Mouse (Mus musculus) midbrain, postnatal 0 days (tissue): ENCODE results near the gene Slc16a9. TPM values are rescaled to one million over a fixed set of nuclear protein-coding genes. Genes with fewer than 3 reads are reported as not detected.
A peak's percentile ranks its signal among the peaks of the same experiment; 100 is the strongest.

Experiments
- ATAC-seq: fragments of 200-750 bp; cut with Nextera tagmentation; 2 replicates; pipeline ENCODE4 v1.8.0; 2017; ENCODE audit warnings: moderate number of reproducible peaks, mild to moderate bottlenecking, moderate TSS enrichment, moderate library complexity; ENCODE audit not compliant: low FRiP score
- DNase-seq: peaks from one replicate; pipeline ENCODE4 v3.0.0-alpha.2; 2015; ENCODE audit warnings: low spot score
- H3K27ac ChIP-seq: fragments of 300-500 bp; sonication (generic); 2 replicates; pipeline ENCODE4 v1.5.1; 2014; ENCODE audit warnings: low read depth, mild to moderate bottlenecking, low read length, mixed read lengths
- H3K27me3 ChIP-seq: fragments of 300-500 bp; sonication (generic); 2 replicates; pipeline ENCODE4 v1.6.1; 2014; ENCODE audit warnings: low read length, control low read depth, mixed read lengths; ENCODE audit not compliant: insufficient read depth
- H3K36me3 ChIP-seq: fragments of 300-500 bp; sonication (generic); 2 replicates; pipeline ENCODE4 v1.6.1; 2014; ENCODE audit warnings: low read length, control low read depth, mixed read lengths; ENCODE audit not compliant: insufficient read depth
- H3K4me1 ChIP-seq: fragments of 300-500 bp; sonication (generic); 2 replicates; pipeline ENCODE4 v1.6.1; 2014; ENCODE audit warnings: mild to moderate bottlenecking, control low read depth, antibody characterized with exemption, low read length, mixed read lengths; ENCODE audit not compliant: insufficient read depth
- H3K4me2 ChIP-seq: fragments of 300-500 bp; sonication (generic); 2 replicates; pipeline ENCODE4 v1.6.1; 2014; ENCODE audit warnings: low read depth, mild to moderate bottlenecking, low read length, mixed read lengths; ENCODE audit not compliant: poor library complexity, severe bottlenecking
- H3K4me3 ChIP-seq: fragments of 300-500 bp; sonication (generic); 2 replicates; pipeline ENCODE4 v1.5.1; 2014; ENCODE audit warnings: low read depth, mild to moderate bottlenecking, low read length, moderate library complexity
- H3K9ac ChIP-seq: fragments of 300-500 bp; sonication (generic); replicated peaks from 2 replicates; pipeline ENCODE4 v1.6.1; 2014; ENCODE audit warnings: mild to moderate bottlenecking, low read length, moderate library complexity, mixed read lengths; ENCODE audit not compliant: poor library complexity, severe bottlenecking
- H3K9me3 ChIP-seq: fragments of 300-500 bp; sonication (generic); 2 replicates; pipeline ENCODE4 v1.6.1; 2016; ENCODE audit warnings: low read length, control low read depth
- CTCF ChIP-seq: IDR thresholded peaks from 2 replicates; pipeline ENCODE4 v1.5.1; 2016; ENCODE audit warnings: antibody characterized with exemption, mild to moderate bottlenecking
- WGBS: fragments of 180-500 bp; shearing (Covaris S2); extraction: QIAGEN DNeasy Blood & Tissue Kit; methylation state at CpG from one replicate; pipeline ENCODE4 v1.1.7; 2014; 5-methylcytosine and 5-hydroxymethylcytosine counted together
- polyA plus RNA-seq: library from polyadenylated mRNA; unstranded; fragments of >200 nt; fragmentation: Nextera tagmentation; extraction: Ambion mirVana; gene quantifications from 2 replicates; pipeline ENCODE4 v1.2.1, GENCODE M21; 2015
- total RNA-seq: library from RNA; depleted of rRNA; stranded (reverse); fragments of >200 nt; gene quantifications from 2 replicates; pipeline ENCODE4 v1.2.3, GENCODE M21; 2014; rRNA removed

Gene Slc16a9
- total RNA-seq (8.9 and 13.0 TPM in 2 replicates), polyA plus RNA-seq (3.7 and 4.2 TPM in 2 replicates)

DNA sequence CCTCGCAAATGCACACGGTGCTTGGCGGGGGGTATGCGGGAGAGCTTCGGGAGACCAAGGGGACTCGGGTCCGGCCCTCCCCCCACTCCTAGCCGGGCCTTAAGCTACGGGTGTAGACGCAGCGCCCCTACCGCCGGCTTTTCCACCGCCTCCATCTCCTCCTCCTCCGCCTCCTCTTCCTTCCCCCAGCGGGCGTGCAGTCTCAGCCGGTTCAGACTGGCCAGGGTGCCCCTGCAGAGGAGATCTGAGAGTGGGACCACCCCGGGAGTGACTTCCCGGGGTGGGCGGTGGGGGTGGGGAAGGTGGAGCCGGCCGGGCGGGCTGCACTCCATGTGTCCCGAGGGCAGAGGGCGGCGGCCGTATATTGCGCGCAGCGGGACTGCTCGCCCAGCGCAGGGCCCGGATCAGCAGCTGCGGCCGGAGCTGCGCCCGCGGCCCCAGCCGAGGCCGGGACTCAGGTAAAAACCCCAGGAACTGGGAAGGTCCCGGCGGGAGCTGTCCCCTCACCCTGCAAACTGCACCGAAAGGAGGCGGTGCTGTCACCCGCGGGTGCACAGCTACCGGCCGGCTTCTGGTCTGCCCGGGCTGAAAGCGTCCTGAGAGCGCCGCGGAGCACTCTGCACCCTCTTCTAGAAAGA, at the start of gene Slc16a9:
Slc16a9 (plus strand) TSS at position 180 of the 638 bp plus-strand sequence.
- H3K4me2 ChIP-seq, result peak within 1 kb of the TSS; percentile 98
- H3K4me3 ChIP-seq, result peak within 1 kb of the TSS; percentile 71
- DNase-seq (peak; percentile 68), ATAC-seq (peak; percentile 92)
- H3K9ac ChIP-seq, result peak within 1 kb of the TSS; percentile 79
- H3K27me3 ChIP-seq, result peaks cover 9% of the 10 kb centered on the region; the same call in 1 of the 2 replicates
- H3K36me3 ChIP-seq, result no peaks in the 10 kb centered on the region
- no peak within 1 kb of the TSS for H3K27ac ChIP-seq
- WGBS, result under 1% methylated on average over 52 of the region's 54 CpGs
- H3K4me1 ChIP-seq, result no peaks in the 10 kb centered on the region
- H3K9me3 ChIP-seq, result no peaks in the 10 kb centered on the region
- TF ChIP-seq CTCF, result peak; percentile 64

DNA sequence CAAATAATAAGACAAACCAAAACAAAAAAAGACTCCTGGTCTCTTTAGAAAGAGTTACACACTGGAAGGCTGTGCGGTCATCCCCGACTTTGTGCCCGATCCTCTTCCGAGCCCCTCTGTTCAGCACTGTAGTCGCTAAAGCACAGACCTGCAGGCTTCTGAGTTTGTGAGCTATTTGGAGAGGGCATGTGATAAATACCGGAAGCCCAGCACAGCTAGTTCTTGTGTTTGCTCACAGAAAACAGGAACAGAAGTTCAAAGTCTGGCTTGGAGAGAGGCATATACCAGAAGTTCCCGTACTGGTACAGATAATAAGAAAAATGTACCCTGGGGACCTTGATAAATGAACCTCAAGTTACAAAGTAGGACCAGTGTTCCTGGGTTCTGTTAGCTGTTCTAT, 49.6 kb upstream of the Slc16a9 start:
- WGBS, result 77% methylated on average over 7 of the region's 7 CpGs
- H3K27me3 ChIP-seq, result no peaks in the 10 kb centered on the region
- no peak overlapping the region for H3K9ac ChIP-seq

DNA sequence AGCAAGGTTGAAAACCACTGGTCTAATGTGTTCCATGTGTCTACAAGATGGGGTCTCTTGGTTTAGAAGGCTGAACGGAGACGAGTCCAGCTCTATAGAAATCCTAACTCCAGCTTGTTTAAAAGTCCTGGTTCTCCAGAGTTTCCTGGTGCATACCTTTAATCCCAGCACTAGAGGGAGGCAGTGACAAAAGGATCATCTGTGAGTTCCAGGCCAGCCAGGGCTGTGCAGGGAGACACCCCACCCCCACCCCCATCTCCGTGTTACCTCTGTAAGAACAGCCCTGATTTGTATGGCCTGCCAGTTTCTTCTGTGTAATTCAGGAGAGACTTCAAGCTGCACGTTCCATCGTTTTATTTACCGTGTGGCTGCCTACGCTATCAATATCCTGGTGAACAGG, 49.1 kb upstream of the Slc16a9 start:
- no peak overlapping the region for H3K27ac ChIP-seq
- H3K4me1 ChIP-seq, result no peaks in the 10 kb centered on the region
- H3K27me3 ChIP-seq, result no peaks in the 10 kb centered on the region
- no peak overlapping the region for H3K4me2 ChIP-seq
- WGBS, result 56% methylated on average over 7 of the region's 7 CpGs
- peaks cover 7% of the 10 kb centered on the region; the same call in 1 of the 2 replicates for H3K36me3 ChIP-seq
- ATAC-seq, result no peak; the same call in 1 of the 2 replicates
- DNase-seq, result peak; percentile 57
- H3K9ac ChIP-seq, result no peak overlapping the region
- H3K4me3 ChIP-seq, result no peak overlapping the region
- no peaks in the 10 kb centered on the region for H3K9me3 ChIP-seq
- peak; percentile 67 for TF ChIP-seq CTCF

More for the DNA sequence above, 49.6 kb upstream of the Slc16a9 start:
- Histone ChIP-seq H3K4me2 (no peak overlapping the region), H3K4me1 (no peaks in the 10 kb centered on the region), H3K9me3 (no peaks in the 10 kb centered on the region), H3K36me3 (peaks cover 7% of the 10 kb centered on the region; the same call in 1 of the 2 replicates), H3K4me3 (no peak overlapping the region), H3K27ac (no peak overlapping the region)
- ATAC-seq (no peak), DNase-seq (no peak)
- no peak for TF ChIP-seq CTCF

DNA sequence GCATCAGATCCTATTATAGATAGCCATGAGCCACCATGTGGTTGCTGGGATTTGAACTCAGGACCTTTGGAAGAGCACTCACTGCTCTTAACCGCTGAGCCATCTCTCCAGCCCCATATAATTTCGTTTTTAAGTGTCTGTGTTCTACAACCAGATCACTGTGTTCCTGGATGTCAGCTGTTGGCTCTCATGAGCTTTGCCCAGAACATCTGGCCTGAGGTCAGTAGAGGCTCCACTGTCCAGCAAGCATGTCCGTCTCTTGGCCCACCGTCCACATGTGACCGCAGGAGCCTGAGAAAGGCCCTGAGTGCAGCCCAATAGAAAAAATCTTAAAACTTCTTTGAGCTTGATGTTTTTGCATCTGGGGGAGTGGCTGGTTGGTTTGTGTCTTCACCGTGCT, 48.2 kb upstream of the Slc16a9 start:
- Histone ChIP-seq H3K4me3 (no peak overlapping the region), H3K27me3 (no peaks in the 10 kb centered on the region), H3K27ac (no peak overlapping the region), H3K9ac (no peak overlapping the region), H3K4me1 (no peaks in the 10 kb centered on the region), H3K9me3 (no peaks in the 10 kb centered on the region), H3K4me2 (no peak overlapping the region), H3K36me3 (peaks cover under 1% of the 10 kb centered on the region; the same call in 1 of the 2 replicates)
- 89% methylated on average over 6 of the region's 6 CpGs for WGBS
- no peak for TF ChIP-seq CTCF
- DNase-seq (no peak), ATAC-seq (no peak)

DNA sequence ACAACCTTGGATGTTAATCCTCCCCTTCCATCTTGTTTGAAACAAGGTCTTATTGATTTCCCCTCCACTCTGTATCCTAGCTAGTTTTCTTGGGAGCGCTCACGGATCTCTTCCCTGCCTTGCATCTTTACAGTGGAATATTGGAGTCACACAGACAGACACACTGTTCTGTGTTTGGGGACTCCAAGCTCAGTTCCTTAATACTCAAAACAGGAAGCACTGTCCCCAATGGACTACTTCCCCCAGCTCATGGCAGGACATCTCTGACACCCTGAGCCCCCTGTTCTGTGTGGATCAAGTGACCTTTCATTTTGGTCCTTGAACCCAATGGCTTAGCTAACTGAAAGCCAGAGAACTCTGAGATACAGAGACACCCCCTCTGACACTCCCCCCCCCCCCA, 47.3 kb upstream of the Slc16a9 start:
- no peak for DNase-seq
- Histone ChIP-seq H3K4me2 (no peak overlapping the region), H3K36me3 (no peaks in the 10 kb centered on the region), H3K4me1 (no peaks in the 10 kb centered on the region), H3K27ac (no peak overlapping the region), H3K9me3 (no peaks in the 10 kb centered on the region), H3K27me3 (no peaks in the 10 kb centered on the region), H3K9ac (no peak overlapping the region), H3K4me3 (no peak overlapping the region)
- TF ChIP-seq CTCF, result no peak
- ATAC-seq, result no peak
- 82% methylated on average over 2 of the region's 2 CpGs for WGBS

DNA sequence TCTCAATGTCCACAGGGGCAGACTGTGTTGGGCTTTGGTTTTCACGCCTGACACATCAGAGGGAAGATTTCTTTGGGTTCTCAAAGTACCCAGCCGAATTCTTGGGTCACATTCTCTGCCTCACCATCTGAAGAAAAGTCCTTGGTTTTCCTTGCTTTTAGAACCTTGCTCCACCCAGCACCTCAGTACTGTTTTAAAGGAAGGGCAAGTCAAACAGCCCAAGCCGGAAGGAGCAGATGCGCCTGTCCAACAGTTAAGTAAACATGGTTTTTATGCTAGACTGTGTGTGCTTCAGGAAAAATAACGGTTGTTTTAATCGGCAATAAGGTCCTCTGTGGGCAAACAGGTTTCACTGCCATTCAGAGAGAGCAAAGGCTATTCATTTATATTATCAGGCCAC, 46.9 kb upstream of the Slc16a9 start:
- no peak for ATAC-seq
- Histone ChIP-seq H3K27me3 (no peaks in the 10 kb centered on the region), H3K9ac (no peak overlapping the region), H3K36me3 (no peaks in the 10 kb centered on the region), H3K9me3 (no peaks in the 10 kb centered on the region), H3K4me3 (no peak overlapping the region), H3K4me1 (no peaks in the 10 kb centered on the region), H3K27ac (no peak overlapping the region), H3K4me2 (no peak overlapping the region)
- WGBS, result 78% methylated on average over 6 of the region's 6 CpGs
- DNase-seq, result no peak
- TF ChIP-seq CTCF, result no peak
